Comparison of ENCODE assay signal across 32 mouse cellular contexts in the genomic region with DNA sequence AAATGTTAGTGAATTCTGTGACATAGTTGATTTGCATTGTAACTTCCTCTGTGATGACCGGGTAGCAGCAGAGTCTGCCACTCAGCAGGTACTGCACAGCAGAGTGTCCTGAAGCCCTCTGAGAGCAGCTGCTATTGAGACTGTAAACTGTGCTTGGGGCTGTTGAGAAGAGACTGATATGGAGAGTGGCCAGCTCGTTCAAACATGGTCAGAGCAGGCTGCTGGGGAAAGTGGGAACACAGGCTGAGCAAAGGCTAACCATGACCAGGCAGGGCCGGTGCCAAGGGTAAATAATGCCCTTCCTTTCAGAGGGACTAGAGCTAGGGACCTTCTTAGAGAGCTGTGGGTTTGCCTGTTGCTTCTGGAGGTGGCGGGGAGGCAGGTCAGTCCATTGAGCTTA. TPM values are rescaled to one million over a fixed set of nuclear protein-coding genes. Genes with fewer than 3 reads are reported as not detected.
"Had no signal": no experiment of that assay in that cellular context is flagged by ENCODE, and none has a peak within 500 bp of the region (broad histone marks: within the 10 kb centered on the region; RNA-seq: fewer than 3 reads in every experiment).

No protein-coding gene starts in this region.

- H3K27ac ChIP-seq: forebrain, embryonic 15.5 days; heart, embryonic 15.5 days; hindbrain, embryonic 13.5 days; hindbrain, embryonic 15.5 days; hindbrain, postnatal 0 days; kidney, embryonic 15.5 days; kidney, postnatal 0 days; limb, embryonic 13.5 days; limb, embryonic 15.5 days; liver, embryonic 14.5 days had no signal

- H3K4me1 ChIP-seq: forebrain, embryonic 15.5 days; hindbrain, embryonic 13.5 days; hindbrain, embryonic 15.5 days; limb, embryonic 13.5 days; limb, embryonic 15.5 days had no signal

- ATAC-seq: forebrain, embryonic 15.5 days; forebrain, postnatal 0 days; hindbrain, postnatal 0 days; intestine, embryonic 16.5 days had no signal

- H3K4me3 ChIP-seq: forebrain, embryonic 15.5 days; heart, embryonic 15.5 days; hindbrain, embryonic 13.5 days; hindbrain, embryonic 15.5 days; kidney, embryonic 15.5 days; limb, embryonic 13.5 days; limb, embryonic 15.5 days had no signal

- DNase-seq: forebrain, postnatal 0 days; gastrocnemius, postnatal 14 days; gastrocnemius, postnatal 36 days; heart, adult 11 months; kidney, adult 11 months; kidney, adult 2 months; kidney, adult 9 months; kidney, postnatal 14 days; kidney, postnatal 36 days; layer of hippocampus, adult 9-11 months; layer of hippocampus, postnatal 36 days; left cerebral cortex, postnatal 4 days had no signal

- H3K9ac ChIP-seq: forebrain, embryonic 15.5 days; forebrain, postnatal 0 days; heart, embryonic 15.5 days; hindbrain, embryonic 13.5 days; hindbrain, embryonic 15.5 days; kidney, embryonic 15.5 days; limb, embryonic 13.5 days; limb, embryonic 15.5 days; liver, embryonic 14.5 days had no signal

- H3K9me3 ChIP-seq: forebrain, embryonic 15.5 days; heart, embryonic 15.5 days; hindbrain, embryonic 13.5 days; hindbrain, embryonic 15.5 days; kidney, embryonic 15.5 days; limb, embryonic 13.5 days; limb, embryonic 15.5 days had no signal

- H3K27me3 ChIP-seq: forebrain, embryonic 15.5 days; heart, embryonic 15.5 days; hindbrain, embryonic 13.5 days; hindbrain, embryonic 15.5 days; kidney, embryonic 15.5 days; limb, embryonic 13.5 days; limb, embryonic 15.5 days had no signal

- H3K4me2 ChIP-seq: forebrain, embryonic 15.5 days; heart, embryonic 11.5 days; heart, embryonic 15.5 days; hindbrain, embryonic 13.5 days; hindbrain, embryonic 15.5 days; kidney, embryonic 15.5 days; limb, embryonic 13.5 days; limb, embryonic 15.5 days; liver, embryonic 11.5 days had no signal

RNA-seq across cellular contexts. Expression of a gene that starts 14.1 kb away (rescaled TPM):
- total RNA-seq: hematopoietic stem cell, adult 5-6 weeks had no signal
- polyA plus RNA-seq: intestine, embryonic 14.5 days; kidney, adult 2 months; kidney, embryonic 15.5 days; large intestine, adult 2 months; limb, embryonic 15.5 days had no signal

RNA-seq across cellular contexts. Expression of a gene that starts 24.0 kb away (rescaled TPM):
- total RNA-seq: gastrocnemius, adult 18-20 months; gastrocnemius, adult 8-10 months; gastrocnemius, postnatal 14 days; gastrocnemius, postnatal 36 days; heart, postnatal 25 days; hematopoietic stem cell, adult 5-6 weeks had no signal
- polyA plus RNA-seq: limb, embryonic 11.5 days had no signal
